Mouse (Mus musculus): Measurements from ENCODE around the gene Tmc2.

Gene Tmc2

GRCm38 (mm10) chr2:130248226-130248625, 53.2 kb downstream of the Tmc2 start:
- no peak for DNase-seq (ENCODE audit: low spot score in 2 of 2)

- DNase-seq (ENCODE audit: low spot score in 2 of 2), result no peak
These were observed 61.8 kb downstream of the Tmc2 start for GRCm38 (mm10) chr2:130256762-130257161.

GRCm38 (mm10) chr2:130260822-130261221, 65.8 kb downstream of the Tmc2 start:
- DNase-seq (ENCODE audit: low spot score in 2 of 2), result no peak

- DNase-seq (ENCODE audit: low spot score in 2 of 2), result no peak
These were observed 66.9 kb downstream of the Tmc2 start for GRCm38 (mm10) chr2:130261914-130262313.

GRCm38 (mm10) chr2:130262398-130262797, 67.4 kb downstream of the Tmc2 start:
- no peak for DNase-seq (ENCODE audit: low spot score in 2 of 2)

- DNase-seq (ENCODE audit: low spot score in 2 of 2), result no peak
These were observed 70.5 kb downstream of the Tmc2 start for GRCm38 (mm10) chr2:130265520-130265919.

GRCm38 (mm10) chr2:130268074-130268473, 73.1 kb downstream of the Tmc2 start:
- DNase-seq (ENCODE audit: low spot score in 2 of 2), result no peak

- no peak for DNase-seq (ENCODE audit: low spot score in 2 of 2)
These were observed 78.7 kb downstream of the Tmc2 start for GRCm38 (mm10) chr2:130273732-130274131.

- peak; percentile 98 to 99 for DNase-seq (ENCODE audit: low spot score in 2 of 2)
These were observed 79.3 kb downstream of the Tmc2 start, which contains the start of gene Nop56 for GRCm38 (mm10) chr2:130274149-130274861. Gene Nop56 (plus strand): TSS chr2:130274430.

- no peak for DNase-seq (ENCODE audit: low spot score in 2 of 2)
These were observed 79.9 kb downstream of the Tmc2 start for GRCm38 (mm10) chr2:130274862-130275261.

- no peak for DNase-seq (ENCODE audit: low spot score in 2 of 2)
These were observed 80.7 kb downstream of the Tmc2 start for GRCm38 (mm10) chr2:130275649-130276048.

- DNase-seq (ENCODE audit: low spot score in 2 of 2), result no peak
These were observed 84.7 kb downstream of the Tmc2 start for GRCm38 (mm10) chr2:130279600-130280091.

GRCm38 (mm10) chr2:130280224-130280623, 85.2 kb downstream of the Tmc2 start:
- DNase-seq (ENCODE audit: low spot score in 2 of 2), result no peak

GRCm38 (mm10) chr2:130280818-130281217, 85.8 kb downstream of the Tmc2 start:
- no peak for DNase-seq (ENCODE audit: low spot score in 2 of 2)

GRCm38 (mm10) chr2:130283854-130284654, 89.1 kb downstream of the Tmc2 start, which contains the start of gene Idh3b:
Gene Idh3b (minus strand): TSS chr2:130284547.
- peak; percentile 83 to 92 for DNase-seq (ENCODE audit: low spot score in 2 of 2)

GRCm38 (mm10) chr2:130289086-130289485, 94.1 kb downstream of the Tmc2 start:
- DNase-seq (ENCODE audit: low spot score in 2 of 2), result no peak

- peak; percentile 36 to 77 for DNase-seq (ENCODE audit: low spot score in 2 of 2)
These were observed 96.4 kb downstream of the Tmc2 start for GRCm38 (mm10) chr2:130291434-130291833.

- DNase-seq (ENCODE audit: low spot score in 2 of 2), result no peak
These were observed 98.0 kb downstream of the Tmc2 start for GRCm38 (mm10) chr2:130293009-130293408.

GRCm38 (mm10) chr2:130293486-130293885, 98.5 kb downstream of the Tmc2 start:
- no peak for DNase-seq (ENCODE audit: low spot score in 2 of 2)

GRCm38 (mm10) chr2:130294218-130294935, 99.4 kb downstream of the Tmc2 start:
- DNase-seq (ENCODE audit: low spot score in 2 of 2), result no peak

GRCm38 (mm10) chr2:130294936-130295277, 99.9 kb downstream of the Tmc2 start, which contains the start of gene Ebf4:
Gene Ebf4 (plus strand): TSS chr2:130295169.
- peak; percentile 51 to 71 for DNase-seq (ENCODE audit: low spot score in 2 of 2)

Measured in urinary bladder, postnatal 4 days (tissue).